Mouse (Mus musculus) G1E (cell line): Measurements from ENCODE around the gene Foxn1. TPM values are rescaled to one million over a fixed set of nuclear protein-coding genes. Genes with fewer than 3 reads are reported as not detected.

Experiments used
- ATAC-seq: 2 replicates; pipeline ENCODE4 v1.8.0; 2016; ENCODE audit warnings: mild to moderate bottlenecking; ENCODE audit not compliant: insufficient number of reproducible peaks, poor library complexity, low FRiP score, severe bottlenecking; ENCODE audit errors: extremely low read depth
- DNase-seq: peaks from one replicate; pipeline ENCODE4 v3.0.0; 2012; ENCODE audit warnings: low spot score
- H3K27me3 ChIP-seq: 2 replicates; pipeline ENCODE4 v1.6.1; 2012; ENCODE audit warnings: mild to moderate bottlenecking, low read length, inconsistent platforms; ENCODE audit not compliant: insufficient read depth
- H3K36me3 ChIP-seq: replicated peaks from 2 replicates; pipeline ENCODE3; 2012; ENCODE audit warnings: mild to moderate bottlenecking, inconsistent platforms
- H3K4me1 ChIP-seq: 2 replicates; pipeline ENCODE4 v1.6.1; 2012; ENCODE audit warnings: low read depth, low read length, inconsistent platforms, mixed read lengths; ENCODE audit not compliant: insufficient read depth
- H3K4me3 ChIP-seq: 2 replicates; pipeline ENCODE4 v1.5.1; 2012; ENCODE audit warnings: low read depth, mild to moderate bottlenecking, inconsistent platforms, low read length, moderate library complexity, mixed read lengths
- H3K9me3 ChIP-seq: replicated peaks from 2 replicates; pipeline ENCODE4 v1.6.1; 2012; ENCODE audit warnings: inconsistent platforms
- CTCF ChIP-seq: IDR thresholded peaks from 2 replicates; pipeline ENCODE4 v1.5.1; 2012; ENCODE audit warnings: low read depth, low read length, inconsistent platforms, mixed read lengths
- GATA1 ChIP-seq: IDR thresholded peaks from 2 replicates; pipeline ENCODE4 v1.6.1; 2012; ENCODE audit warnings: borderline replicate concordance, low read length, inconsistent platforms, mixed read lengths
- GATA2 ChIP-seq: IDR thresholded peaks from 2 replicates; pipeline ENCODE4 v1.6.1; 2012; ENCODE audit warnings: low read depth, low read length, inconsistent platforms, borderline replicate concordance
- POLR2AphosphoS5 ChIP-seq: IDR thresholded peaks from 2 replicates; pipeline ENCODE4 v1.6.1; 2012; ENCODE audit warnings: low read depth, low read length, inconsistent platforms; ENCODE audit not compliant: insufficient replicate concordance
- TAL1 ChIP-seq: conservative IDR thresholded peaks from 2 replicates; pipeline ENCODE4 v1.6.1; 2012; ENCODE audit warnings: low read depth, low read length, inconsistent platforms, mixed read lengths
- polyA plus RNA-seq: library from polyadenylated mRNA; stranded (reverse); fragments of >175 nt; gene quantifications from 2 replicates; pipeline ENCODE4 v1.2.3, GENCODE M21; 2012
- total RNA-seq, 2 experiments: library from RNA; stranded (forward) in 1 of 2; stranded (reverse) in 1 of 2; fragments of 200-1000 nt in 1 of 2; fragments of >200 nt in 1 of 2; fragmentation: Nextera tagmentation in 1 of 2; gene quantifications; 2 replicates each; pipeline ENCODE4 v1.2.3; 2014 to 2017

Foxn1 gene
- total and polyA plus RNA-seq, 3 experiments, result 0.05 TPM; not detected in 2

GRCm38 (mm10) chr11:78345801-78346200 lies 40.6 kb downstream of the Foxn1 start:
- peaks cover 21% of the 10 kb centered on the region for H3K36me3 ChIP-seq
- TF ChIP-seq CTCF, result no peak
- no peak for TF ChIP-seq TAL1
- no peak for TF ChIP-seq GATA2
- no peak for TF ChIP-seq GATA1
- no peak for TF ChIP-seq POLR2AphosphoS5
- ATAC-seq (no peak), DNase-seq (no peak)
- H3K4me1 ChIP-seq, result peaks cover 54% of the 10 kb centered on the region
- no peak overlapping the region for H3K4me3 ChIP-seq
- no peaks in the 10 kb centered on the region for H3K9me3 ChIP-seq
- no peaks in the 10 kb centered on the region; the same call in none of the 2 replicates for H3K27me3 ChIP-seq

- no peak for DNase-seq
- peaks cover 54% of the 10 kb centered on the region for H3K4me1 ChIP-seq
- H3K36me3 ChIP-seq, result peaks cover 27% of the 10 kb centered on the region
These were observed 41.3 kb downstream of the Foxn1 start for GRCm38 (mm10) chr11:78344890-78345715.

DNA sequence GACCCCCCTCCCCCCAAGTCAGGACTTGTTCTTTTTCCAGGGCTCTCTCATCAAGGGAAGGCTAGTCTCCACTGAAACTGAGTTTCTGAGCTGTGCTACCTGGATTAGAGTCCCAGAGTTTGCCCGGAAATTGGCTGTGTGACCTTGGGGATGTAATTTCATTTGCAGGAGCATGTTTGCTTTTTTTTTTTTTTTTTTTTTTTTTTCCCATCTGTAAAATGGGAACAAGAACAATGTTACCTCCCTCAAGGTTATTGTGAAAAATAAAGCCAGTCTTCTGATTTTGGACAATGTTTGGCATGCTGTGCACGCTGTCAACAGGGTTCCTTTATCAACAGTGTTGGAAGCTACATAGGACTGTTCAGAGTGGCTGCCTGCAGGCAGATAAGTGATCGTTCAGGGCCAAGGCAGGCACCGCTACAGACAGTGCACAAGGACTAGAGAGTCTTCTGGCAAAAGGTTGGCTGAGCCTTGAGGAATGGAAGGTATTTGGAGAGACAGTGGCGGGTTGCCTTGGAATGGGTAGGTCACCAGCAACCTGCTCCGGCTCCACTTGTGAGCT lies 41.9 kb downstream of the Foxn1 start:
- no peaks in the 10 kb centered on the region for H3K9me3 ChIP-seq
- DNase-seq (no peak), ATAC-seq (no peak)
- TF ChIP-seq POLR2AphosphoS5 (no peak), TAL1 (no peak), GATA2 (no peak), CTCF (no peak), GATA1 (no peak)
- H3K4me1 ChIP-seq, result peaks cover 50% of the 10 kb centered on the region
- H3K36me3 ChIP-seq, result peaks cover 34% of the 10 kb centered on the region
- no peak overlapping the region for H3K4me3 ChIP-seq
- no peaks in the 10 kb centered on the region; the same call in none of the 2 replicates for H3K27me3 ChIP-seq

More at GRCm38 (mm10) chr11:78344890-78345715, 41.3 kb downstream of the Foxn1 start:
- Histone ChIP-seq H3K27me3 (no peaks in the 10 kb centered on the region; the same call in none of the 2 replicates), H3K9me3 (no peaks in the 10 kb centered on the region), H3K4me3 (no peak overlapping the region)
- ATAC-seq, result no peak
- TF ChIP-seq POLR2AphosphoS5 (no peak), GATA1 (no peak), TAL1 (no peak), CTCF (no peak), GATA2 (no peak)

DNA sequence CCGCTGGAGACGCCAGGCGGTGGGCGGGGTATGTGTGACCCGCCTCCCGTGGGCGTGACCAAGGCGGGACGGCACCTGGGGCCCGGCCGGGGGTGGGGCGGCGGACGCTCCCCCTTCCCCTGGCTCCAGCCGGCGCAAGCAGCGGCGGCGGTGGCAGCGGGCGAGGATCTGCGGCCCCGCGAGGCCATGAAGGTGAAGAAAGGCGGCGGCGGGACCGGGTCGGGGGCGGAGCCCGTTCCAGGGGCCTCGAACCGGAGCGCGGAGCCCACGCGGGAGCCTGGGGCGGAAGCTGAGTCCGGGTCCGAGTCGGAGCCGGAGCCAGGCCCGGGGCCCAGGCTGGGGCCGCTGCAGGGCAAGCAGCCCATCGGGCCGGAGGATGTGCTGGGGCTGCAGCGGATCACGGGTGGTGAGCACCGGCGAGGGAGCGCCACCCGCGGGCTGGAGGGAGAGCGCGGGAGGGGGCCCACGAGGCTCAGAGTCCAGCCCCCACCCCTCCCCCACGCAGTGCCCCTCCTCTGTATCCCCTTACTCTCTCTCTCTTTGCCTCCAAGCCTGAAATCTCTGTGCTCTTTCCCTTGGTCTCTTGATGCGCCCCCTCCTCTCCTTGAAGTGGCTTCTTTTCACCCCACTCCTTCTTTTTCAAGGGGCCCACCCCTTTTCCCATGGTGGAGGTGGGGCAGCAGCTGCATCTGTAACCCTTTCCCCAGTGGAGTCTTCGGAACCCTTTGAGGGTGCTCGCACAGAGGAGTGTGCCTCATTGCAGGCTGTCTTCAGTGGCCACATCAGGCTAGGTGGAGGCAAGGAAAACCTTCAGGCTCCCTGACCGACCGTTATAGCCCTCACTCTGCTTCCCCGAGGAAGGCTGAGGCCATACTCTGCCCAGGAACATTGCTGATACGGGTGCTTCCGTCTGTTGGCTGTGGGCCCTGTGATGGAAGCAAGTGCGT lies 42.7 kb downstream of the Foxn1 start, which contains the start of gene Unc119:
Gene Unc119 (plus strand): TSS at position 102 of the 947 bp plus-strand sequence.
- DNase-seq (peak; percentile 81), ATAC-seq (no peak; the same call in 1 of the 2 replicates)
- Histone ChIP-seq H3K4me3 (peak within 1 kb of the TSS; percentile 73), H3K9me3 (no peaks in the 10 kb centered on the region), H3K27me3 (no peaks in the 10 kb centered on the region; the same call in 1 of the 2 replicates), H3K4me1 (peaks cover 50% of the 10 kb centered on the region), H3K36me3 (peaks cover 40% of the 10 kb centered on the region)
- no peak for TF ChIP-seq GATA1
- no peak for TF ChIP-seq POLR2AphosphoS5
- TF ChIP-seq CTCF, result no peak
- no peak for TF ChIP-seq TAL1
- no peak for TF ChIP-seq GATA2

- TF ChIP-seq CTCF (no peak), GATA2 (no peak), POLR2AphosphoS5 (no peak), GATA1 (no peak), TAL1 (no peak)
- Histone ChIP-seq H3K27me3 (no peaks in the 10 kb centered on the region), H3K4me1 (peaks cover 37% of the 10 kb centered on the region), H3K9me3 (no peaks in the 10 kb centered on the region), H3K4me3 (no peak overlapping the region), H3K36me3 (peaks cover 53% of the 10 kb centered on the region)
- DNase-seq, result no peak
- no peak for ATAC-seq
These were observed 44.7 kb downstream of the Foxn1 start for GRCm38 (mm10) chr11:78341702-78342101.
